Mouse (Mus musculus) ovary, postnatal 14 days (tissue): ENCODE results near the gene Cyp2c67.
"Not testable (repeated sequence)": the region's sequence is repeated elsewhere in the genome, so short reads cannot be mapped to it uniquely, and the experiment has no call there.

Experiments
- DNase-seq: peaks from one replicate; pipeline ENCODE4 v3.0.0; 2022; ENCODE audit warnings: low spot score

The Cyp2c67 gene

GRCm38 (mm10) chr19:39648938-39649337 lies at the start of gene Cyp2c67:
Gene Cyp2c67, minus strand, starts transcription at chr19:39649051.
- DNase-seq: no peak

GRCm38 (mm10) chr19:39665650-39666049 lies 16.8 kb upstream of the Cyp2c67 start:
- not testable (repeated sequence) for DNase-seq

- DNase-seq: no peak
These were observed 3.5 kb upstream of the Cyp2c67 start for GRCm38 (mm10) chr19:39652381-39652780.

GRCm38 (mm10) chr19:39647519-39647918 lies 1.3 kb downstream of the Cyp2c67 start:
- no peak for DNase-seq

GRCm38 (mm10) chr19:39644551-39644950 lies 4.3 kb downstream of the Cyp2c67 start:
- not testable (repeated sequence) for DNase-seq
